Mouse (Mus musculus): ENCODE results near the gene Klhl40. TPM values are rescaled to one million over a fixed set of nuclear protein-coding genes. Genes with fewer than 3 reads are reported as not detected.

The Klhl40 gene
- polyA plus RNA-seq, 1 experiment from 2014 or later: 1.5 TPM

DNA sequence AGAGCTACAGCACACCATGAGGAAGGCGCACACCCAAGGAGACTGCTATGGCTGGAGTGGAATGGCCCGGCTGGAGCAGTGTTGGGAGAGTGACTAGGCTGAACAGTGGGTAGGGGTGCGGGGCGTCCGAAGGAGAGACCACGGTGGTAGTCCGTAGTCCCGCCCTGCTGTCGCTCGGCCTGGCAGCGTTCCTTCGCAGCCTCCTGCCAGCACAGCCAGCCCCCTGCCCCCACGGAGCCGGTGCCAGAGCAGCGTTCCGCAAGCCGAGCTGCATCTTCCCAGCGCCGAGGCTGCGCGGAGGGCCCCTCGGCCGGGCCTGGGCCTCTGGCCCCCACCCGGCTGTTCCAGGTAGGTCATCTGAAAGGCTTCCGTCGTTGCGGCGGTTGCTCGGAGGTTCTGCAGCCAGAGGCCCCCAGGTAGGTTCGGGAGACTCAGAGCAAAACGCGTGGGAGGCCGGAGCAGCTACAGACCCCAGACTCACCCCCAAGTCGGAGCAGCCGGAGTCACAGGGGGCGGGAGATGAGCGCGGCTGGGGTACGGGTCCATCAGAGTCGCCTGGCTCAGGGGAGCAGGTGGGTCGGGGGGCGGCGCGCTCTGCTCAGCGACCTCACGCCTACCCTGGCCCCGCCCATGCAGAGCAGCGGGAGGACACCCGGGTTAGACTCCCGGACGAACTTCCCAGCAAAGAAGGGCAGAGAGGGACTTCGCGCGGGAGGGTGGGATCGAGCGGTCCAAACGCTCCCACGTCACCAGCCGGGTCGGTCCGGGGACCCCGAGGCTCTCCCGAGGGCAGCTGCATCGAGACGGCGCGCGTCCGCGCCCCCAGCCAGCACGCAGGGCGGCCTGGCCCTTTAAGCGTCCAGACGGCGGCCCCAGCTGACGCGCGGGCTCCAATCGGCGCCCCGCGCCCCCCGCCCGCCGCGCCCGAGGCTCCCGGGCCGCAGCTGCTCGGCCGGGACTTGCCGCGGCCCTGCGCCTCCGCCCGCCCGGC, 18.0 kb upstream of the Klhl40 start, which contains the start of gene Zfp651:
Gene Zfp651 (plus strand): TSS at position 240 of the 991 bp plus-strand sequence.
- H3K27ac ChIP-seq (ENCODE audit: low read length): no peak within 1 kb of the TSS
- peaks cover 35% of the 10 kb centered on the region for H3K27me3 ChIP-seq (ENCODE audit: control insufficient read depth, insufficient read depth, low read depth, low read length)
- WGBS (ENCODE audit: insufficient replicate concordance): under 1% methylated on average over 90 of the region's 97 CpGs

DNA sequence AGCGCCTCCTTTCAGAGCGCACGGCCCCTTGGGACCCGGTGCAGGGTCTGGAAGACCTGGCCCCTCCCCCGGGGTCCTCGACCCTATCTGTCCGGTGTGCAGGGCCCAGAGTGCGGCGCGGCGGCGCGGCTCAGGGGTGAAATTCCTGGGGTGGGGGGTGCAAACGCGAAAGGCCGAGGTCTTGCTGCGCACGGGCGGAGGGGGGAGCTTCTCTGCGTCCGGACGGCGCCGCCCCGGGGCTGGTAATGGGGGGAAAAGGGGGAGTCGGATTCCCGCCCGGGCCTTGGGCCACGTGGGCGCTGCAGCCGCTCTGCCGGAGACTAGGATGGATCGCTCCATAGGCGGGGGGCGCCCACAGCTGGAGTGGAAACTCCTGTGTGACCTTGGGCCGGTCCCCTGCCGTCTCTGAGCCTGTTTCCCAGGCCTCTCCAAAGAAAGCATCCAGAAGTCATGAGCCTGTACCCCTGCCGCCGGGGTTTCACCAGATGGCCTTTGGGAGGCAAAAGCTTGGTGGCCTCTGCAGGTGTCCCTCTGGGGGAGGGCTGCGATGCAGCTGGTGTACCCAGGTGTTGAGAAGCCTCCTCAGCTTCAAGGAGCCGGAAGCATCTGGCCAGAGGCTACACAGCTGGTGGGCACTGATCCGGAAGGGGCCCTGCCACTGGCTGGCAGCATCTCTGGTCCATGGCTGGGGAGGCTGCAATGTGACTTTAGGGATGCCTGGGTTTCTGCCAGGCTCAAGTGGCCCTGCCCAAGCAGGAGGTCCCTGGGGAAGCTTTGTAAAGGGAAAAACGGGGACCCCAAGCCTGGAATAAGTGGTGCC, 16.9 kb upstream of the Klhl40 start:
- no peaks in the 10 kb centered on the region for H3K9me3 ChIP-seq (replicated peaks; ENCODE audit: control insufficient read depth, low read length)
- WGBS (ENCODE audit: insufficient replicate concordance): 1% methylated on average over 43 of the region's 43 CpGs
- peaks cover 35% of the 10 kb centered on the region for H3K27me3 ChIP-seq (ENCODE audit: control insufficient read depth, insufficient read depth, low read depth, low read length)
- H3K4me2 ChIP-seq (ENCODE audit: low read depth, low read length): peak overlapping the region; percentile 68
- peak overlapping the region; percentile 62 for H3K4me3 ChIP-seq (ENCODE audit: low read depth, low read length)
- no peak overlapping the region for H3K27ac ChIP-seq (ENCODE audit: low read length)
- peaks cover 7% of the 10 kb centered on the region for H3K4me1 ChIP-seq (ENCODE audit: control insufficient read depth, low read depth, low read length)
- ATAC-seq (ENCODE audit: low read depth): peak; percentile 33
- no peaks in the 10 kb centered on the region for H3K36me3 ChIP-seq (ENCODE audit: control insufficient read depth, insufficient read depth)
- H3K9ac ChIP-seq (ENCODE audit: low read depth, low read length): peak overlapping the region; percentile 57

More for the DNA sequence above, 18.0 kb upstream of the Klhl40 start, which contains the start of gene Zfp651:
- H3K9me3 ChIP-seq (replicated peaks; ENCODE audit: control insufficient read depth, low read length): no peaks in the 10 kb centered on the region
- H3K9ac ChIP-seq (ENCODE audit: low read depth, low read length): peak within 1 kb of the TSS; percentile 57
- peaks cover 7% of the 10 kb centered on the region for H3K4me1 ChIP-seq (ENCODE audit: control insufficient read depth, low read depth, low read length)
- H3K4me3 ChIP-seq (ENCODE audit: low read depth, low read length): peak within 1 kb of the TSS; percentile 62
- H3K36me3 ChIP-seq (ENCODE audit: control insufficient read depth, insufficient read depth): peaks cover 10% of the 10 kb centered on the region
- H3K4me2 ChIP-seq (ENCODE audit: low read depth, low read length): peak within 1 kb of the TSS; percentile 68
- peak; percentile 59 for ATAC-seq (ENCODE audit: low read depth)

DNA sequence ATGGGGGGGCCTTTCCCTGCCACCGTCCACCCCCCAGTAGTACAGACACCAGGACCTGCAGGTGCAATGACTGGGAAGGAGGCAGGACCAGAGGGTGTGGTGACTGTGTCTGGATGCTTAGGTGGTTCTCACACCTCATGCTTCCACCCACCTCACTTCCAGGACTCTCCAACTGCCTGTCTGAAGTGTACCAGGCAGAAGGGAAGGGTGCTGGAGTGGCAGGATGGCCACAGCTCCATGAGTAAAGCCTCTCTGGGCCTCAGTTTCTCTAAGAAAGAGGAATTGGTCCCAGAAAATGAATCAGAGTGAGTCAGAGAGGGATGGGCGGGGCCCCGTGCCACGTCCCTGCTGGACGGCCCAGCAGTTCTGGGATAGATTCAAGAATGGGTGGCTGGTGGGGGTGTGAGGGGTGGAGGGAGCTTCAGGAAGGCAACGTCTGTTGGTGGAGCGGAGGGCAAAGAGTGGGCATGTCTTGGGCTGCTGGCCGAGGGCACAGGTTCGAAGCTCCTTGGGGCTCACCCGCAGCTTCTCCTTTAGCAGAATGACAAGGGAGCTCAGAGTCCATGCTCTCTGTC, 16.2 kb upstream of the Klhl40 start:
- H3K4me3 ChIP-seq (ENCODE audit: low read depth, low read length): no peak overlapping the region
- H3K4me2 ChIP-seq (ENCODE audit: low read depth, low read length): no peak overlapping the region
- H3K4me1 ChIP-seq (ENCODE audit: control insufficient read depth, low read depth, low read length): peaks cover 7% of the 10 kb centered on the region
- 59% methylated on average over 10 of the region's 10 CpGs for WGBS (ENCODE audit: insufficient replicate concordance)
- H3K27ac ChIP-seq (ENCODE audit: low read length): no peak overlapping the region
- no peak for ATAC-seq (ENCODE audit: low read depth)
- no peaks in the 10 kb centered on the region for H3K9me3 ChIP-seq (replicated peaks; ENCODE audit: control insufficient read depth, low read length)
- no peak overlapping the region for H3K9ac ChIP-seq (ENCODE audit: low read depth, low read length)
- H3K36me3 ChIP-seq (ENCODE audit: control insufficient read depth, insufficient read depth): no peaks in the 10 kb centered on the region
- H3K27me3 ChIP-seq (ENCODE audit: control insufficient read depth, insufficient read depth, low read depth, low read length): peaks cover 35% of the 10 kb centered on the region

DNA sequence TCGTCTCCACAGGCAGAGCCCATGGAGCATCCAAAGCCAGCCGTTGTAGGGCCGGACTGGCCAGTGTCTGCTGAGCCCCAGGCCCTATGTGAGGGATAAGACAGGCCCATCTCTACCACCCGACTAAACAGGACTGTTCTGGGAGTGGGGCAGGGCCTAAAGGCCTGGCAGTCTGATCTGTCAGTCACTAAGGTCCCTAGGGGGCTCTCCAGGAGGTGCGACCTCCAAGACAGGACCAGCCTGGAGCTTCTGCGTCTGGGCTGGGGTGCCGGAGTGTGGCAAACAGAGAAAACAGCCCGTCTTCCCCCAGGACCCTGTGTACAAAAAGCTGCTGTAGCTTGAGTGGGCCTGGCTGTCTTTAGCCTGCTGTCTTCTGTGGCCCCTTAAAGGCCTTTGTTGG, 15.6 kb upstream of the Klhl40 start:
- no peak overlapping the region for H3K4me2 ChIP-seq (ENCODE audit: low read depth, low read length)
- H3K36me3 ChIP-seq (ENCODE audit: control insufficient read depth, insufficient read depth): no peaks in the 10 kb centered on the region
- 73% methylated on average over 8 of the region's 8 CpGs for WGBS (ENCODE audit: insufficient replicate concordance)

DNA sequence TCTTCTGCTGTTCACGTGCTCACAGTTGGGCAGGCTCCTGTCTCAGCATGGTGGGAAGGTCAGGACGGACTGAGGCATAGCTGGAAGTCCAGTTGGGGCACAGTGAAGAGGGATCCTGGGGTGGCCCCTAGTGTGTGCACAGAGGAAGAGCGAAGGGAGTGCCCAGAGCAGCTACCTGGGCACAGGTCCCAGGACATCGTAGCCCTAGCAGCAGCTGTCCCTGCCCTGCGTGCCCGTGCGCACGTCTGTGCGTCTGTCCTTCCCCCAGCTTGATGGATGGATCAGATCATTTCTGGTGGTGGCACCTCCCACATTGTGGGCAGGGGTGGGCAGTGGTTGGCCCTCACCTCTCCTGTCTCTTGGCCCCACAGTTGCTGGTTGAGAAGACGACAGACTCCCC, 15.2 kb upstream of the Klhl40 start:
- Histone ChIP-seq H3K9ac (ENCODE audit: low read depth, low read length) (no peak overlapping the region), H3K4me3 (ENCODE audit: low read depth, low read length) (no peak overlapping the region), H3K36me3 (ENCODE audit: control insufficient read depth, insufficient read depth) (no peaks in the 10 kb centered on the region), H3K4me2 (ENCODE audit: low read depth, low read length) (no peak overlapping the region), H3K4me1 (ENCODE audit: control insufficient read depth, low read depth, low read length) (peaks cover 7% of the 10 kb centered on the region), H3K27me3 (ENCODE audit: control insufficient read depth, insufficient read depth, low read depth, low read length) (peaks cover 35% of the 10 kb centered on the region), H3K9me3 (replicated peaks; ENCODE audit: control insufficient read depth, low read length) (no peaks in the 10 kb centered on the region), H3K27ac (ENCODE audit: low read length) (no peak overlapping the region)
- WGBS (ENCODE audit: insufficient replicate concordance): 81% methylated on average over 10 of the region's 10 CpGs
- ATAC-seq (ENCODE audit: low read depth): no peak

More for the DNA sequence above, 15.6 kb upstream of the Klhl40 start:
- Histone ChIP-seq H3K9me3 (replicated peaks; ENCODE audit: control insufficient read depth, low read length) (no peaks in the 10 kb centered on the region), H3K4me1 (ENCODE audit: control insufficient read depth, low read depth, low read length) (peaks cover 7% of the 10 kb centered on the region), H3K4me3 (ENCODE audit: low read depth, low read length) (no peak overlapping the region), H3K27ac (ENCODE audit: low read length) (no peak overlapping the region), H3K9ac (ENCODE audit: low read depth, low read length) (no peak overlapping the region), H3K27me3 (ENCODE audit: control insufficient read depth, insufficient read depth, low read depth, low read length) (peaks cover 35% of the 10 kb centered on the region)
- ATAC-seq (ENCODE audit: low read depth): no peak

DNA sequence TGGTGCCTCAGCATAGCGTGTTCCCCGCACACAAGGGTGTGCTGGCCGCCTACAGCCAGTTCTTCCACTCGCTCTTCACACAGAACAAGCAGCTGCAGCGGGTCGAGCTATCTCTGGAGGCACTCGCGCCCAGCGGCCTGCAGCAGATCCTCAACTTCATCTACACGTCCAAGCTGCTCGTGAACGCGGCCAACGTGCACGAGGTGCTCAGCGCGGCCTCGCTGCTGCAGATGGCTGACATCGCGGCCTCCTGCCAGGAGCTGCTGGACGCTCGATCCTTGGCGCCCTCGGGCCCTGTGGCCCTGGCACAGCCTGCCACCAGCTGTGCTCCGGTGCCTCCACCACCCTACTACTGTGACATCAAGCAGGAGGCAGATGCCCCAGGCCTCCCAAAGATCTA, 14.6 kb upstream of the Klhl40 start:
- WGBS (ENCODE audit: insufficient replicate concordance): 83% methylated on average over 25 of the region's 25 CpGs
- Histone ChIP-seq H3K27ac (ENCODE audit: low read length) (no peak overlapping the region), H3K9ac (ENCODE audit: low read depth, low read length) (no peak overlapping the region), H3K4me2 (ENCODE audit: low read depth, low read length) (no peak overlapping the region), H3K4me3 (ENCODE audit: low read depth, low read length) (no peak overlapping the region), H3K9me3 (replicated peaks; ENCODE audit: control insufficient read depth, low read length) (no peaks in the 10 kb centered on the region), H3K4me1 (ENCODE audit: control insufficient read depth, low read depth, low read length) (peaks cover 7% of the 10 kb centered on the region), H3K27me3 (ENCODE audit: control insufficient read depth, insufficient read depth, low read depth, low read length) (peaks cover 35% of the 10 kb centered on the region), H3K36me3 (ENCODE audit: control insufficient read depth, insufficient read depth) (no peaks in the 10 kb centered on the region)
- ATAC-seq (ENCODE audit: low read depth): no peak

DNA sequence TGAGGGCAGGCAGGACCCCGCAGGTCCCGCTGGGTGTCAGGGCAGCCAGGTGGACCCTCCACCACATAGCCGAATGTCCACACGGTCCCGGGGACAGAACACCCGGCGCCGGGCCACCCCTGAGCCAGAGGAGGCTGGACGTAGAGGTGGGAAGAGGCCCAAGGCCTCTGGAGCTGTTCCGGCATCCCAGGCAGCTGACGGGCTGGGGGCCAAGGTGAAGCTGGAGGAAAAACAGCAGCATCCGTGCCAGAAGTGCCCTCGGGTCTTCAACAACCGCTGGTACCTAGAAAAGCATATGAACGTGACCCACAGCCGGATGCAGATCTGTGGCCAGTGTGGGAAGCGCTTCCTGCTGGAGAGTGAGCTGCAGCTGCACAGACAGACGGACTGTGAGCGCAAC, 13.7 kb upstream of the Klhl40 start:
- 81% methylated on average over 19 of the region's 19 CpGs for WGBS (ENCODE audit: insufficient replicate concordance)
- no peak overlapping the region for H3K9ac ChIP-seq (ENCODE audit: low read depth, low read length)
- no peak overlapping the region for H3K4me3 ChIP-seq (ENCODE audit: low read depth, low read length)
- no peak for ATAC-seq (ENCODE audit: low read depth)
- no peak overlapping the region for H3K27ac ChIP-seq (ENCODE audit: low read length)
- H3K36me3 ChIP-seq (ENCODE audit: control insufficient read depth, insufficient read depth): no peaks in the 10 kb centered on the region
- no peak overlapping the region for H3K4me2 ChIP-seq (ENCODE audit: low read depth, low read length)
- no peaks in the 10 kb centered on the region for H3K9me3 ChIP-seq (replicated peaks; ENCODE audit: control insufficient read depth, low read length)
- peaks cover 28% of the 10 kb centered on the region for H3K27me3 ChIP-seq (ENCODE audit: control insufficient read depth, insufficient read depth, low read depth, low read length)
- H3K4me1 ChIP-seq (ENCODE audit: control insufficient read depth, low read depth, low read length): peaks cover 2% of the 10 kb centered on the region

DNA sequence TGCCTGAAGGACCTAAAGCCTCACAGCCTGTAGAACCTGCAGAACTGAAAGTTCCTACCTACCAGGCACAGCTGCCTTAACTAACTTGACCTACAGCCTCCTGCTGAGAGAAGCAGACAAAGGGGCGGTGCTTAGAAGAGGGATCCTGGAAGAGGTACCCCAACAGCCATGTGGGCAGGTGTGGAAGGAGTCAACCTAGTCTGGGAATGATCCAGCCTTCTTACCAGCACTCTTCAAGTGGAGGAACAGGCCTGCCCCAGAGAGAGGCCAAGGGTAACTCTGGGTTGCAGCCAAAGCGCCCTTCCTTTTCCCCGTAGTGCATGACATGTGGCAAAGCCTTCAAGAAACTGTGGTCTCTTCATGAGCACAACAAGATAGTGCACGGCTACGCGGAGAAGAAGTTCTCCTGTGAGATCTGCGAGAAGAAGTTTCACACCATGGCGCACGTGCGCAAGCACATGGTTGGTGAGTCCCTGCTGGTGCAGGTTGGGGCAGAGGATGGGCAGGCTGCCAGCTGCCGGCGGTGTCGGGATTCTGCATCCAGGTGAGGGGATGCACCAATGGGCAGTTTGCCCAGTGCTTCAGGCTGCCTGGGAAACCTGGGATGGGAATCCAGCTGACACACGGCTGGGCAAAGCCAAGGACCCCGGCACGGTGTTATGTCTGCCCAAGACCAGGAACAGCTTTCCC, 12.1 kb upstream of the Klhl40 start:
- H3K4me1 ChIP-seq (ENCODE audit: control insufficient read depth, low read depth, low read length): no peaks in the 10 kb centered on the region
- WGBS (ENCODE audit: insufficient replicate concordance): 76% methylated on average over 16 of the region's 16 CpGs

More for the DNA sequence above, 12.1 kb upstream of the Klhl40 start:
- no peak overlapping the region for H3K4me3 ChIP-seq (ENCODE audit: low read depth, low read length)
- no peak overlapping the region for H3K9ac ChIP-seq (ENCODE audit: low read depth, low read length)
- no peak for ATAC-seq (ENCODE audit: low read depth)
- no peak overlapping the region for H3K4me2 ChIP-seq (ENCODE audit: low read depth, low read length)
- H3K36me3 ChIP-seq (ENCODE audit: control insufficient read depth, insufficient read depth): no peaks in the 10 kb centered on the region
- H3K27me3 ChIP-seq (ENCODE audit: control insufficient read depth, insufficient read depth, low read depth, low read length): peaks cover 12% of the 10 kb centered on the region
- H3K9me3 ChIP-seq (replicated peaks; ENCODE audit: control insufficient read depth, low read length): no peaks in the 10 kb centered on the region
- H3K27ac ChIP-seq (ENCODE audit: low read length): no peak overlapping the region

Measured in liver, embryonic 16.5 days (tissue).